Mouse (Mus musculus): Measurements from ENCODE around the gene Ppp1r3g. TPM values are rescaled to one million over a fixed set of nuclear protein-coding genes. Genes with fewer than 3 reads are reported as not detected.

Gene Ppp1r3g
- total RNA-seq (2014; rRNA removed) = 4.1 and 4.3 TPM in 2 replicates
- polyA plus RNA-seq (2015; fragmentation: Nextera tagmentation; extraction: Ambion mirVana) = 0.50 and 1.0 TPM in 2 replicates

DNA sequence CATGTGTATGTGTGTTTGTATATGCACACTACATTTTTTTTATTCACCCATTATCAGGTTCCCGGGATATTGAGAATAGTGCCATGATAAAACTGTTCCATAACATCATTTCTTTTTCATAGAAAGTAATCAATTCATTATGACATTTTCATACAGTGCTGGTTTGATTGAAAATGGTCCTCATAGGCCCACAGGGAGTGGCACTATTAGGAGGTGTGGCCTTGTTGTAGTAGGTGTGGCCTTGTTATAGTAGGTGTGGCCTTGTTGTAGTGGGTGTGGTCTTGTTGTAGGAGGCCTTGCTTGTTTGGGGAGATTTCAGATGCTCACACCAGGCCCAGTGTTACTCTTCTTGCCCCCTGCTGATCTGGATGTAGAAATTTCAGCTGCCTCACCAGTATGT is at the start of gene Ppp1r3g:
Gene Ppp1r3g (plus strand): TSS at position 301 of the 400 bp plus-strand sequence.
- H3K4me1 ChIP-seq (ENCODE audit: insufficient read depth, low read length) = no peaks in the 10 kb centered on the region
- H3K36me3 ChIP-seq (ENCODE audit: insufficient read depth, low read length) = no peaks in the 10 kb centered on the region
- H3K9ac ChIP-seq (replicated peaks; ENCODE audit: low read length) = no peak within 1 kb of the TSS
- no peak for ATAC-seq
- 95% methylated on average over 1 of the region's 1 CpGs for WGBS
- no peak within 1 kb of the TSS for H3K4me2 ChIP-seq (ENCODE audit: low read depth, low read length)
- TF ChIP-seq CTCF (IDR thresholded peaks at IDR 0.05; ENCODE audit: low read depth) = no peak
- H3K27ac ChIP-seq = no peak within 1 kb of the TSS
- no peak within 1 kb of the TSS for H3K4me3 ChIP-seq (ENCODE audit: low read length)
- H3K9me3 ChIP-seq (ENCODE audit: low read length) = no peaks in the 10 kb centered on the region
- H3K27me3 ChIP-seq (ENCODE audit: insufficient read depth, low read length) = no peaks in the 10 kb centered on the region
- DNase-seq (ENCODE audit: low spot score) = no peak

DNA sequence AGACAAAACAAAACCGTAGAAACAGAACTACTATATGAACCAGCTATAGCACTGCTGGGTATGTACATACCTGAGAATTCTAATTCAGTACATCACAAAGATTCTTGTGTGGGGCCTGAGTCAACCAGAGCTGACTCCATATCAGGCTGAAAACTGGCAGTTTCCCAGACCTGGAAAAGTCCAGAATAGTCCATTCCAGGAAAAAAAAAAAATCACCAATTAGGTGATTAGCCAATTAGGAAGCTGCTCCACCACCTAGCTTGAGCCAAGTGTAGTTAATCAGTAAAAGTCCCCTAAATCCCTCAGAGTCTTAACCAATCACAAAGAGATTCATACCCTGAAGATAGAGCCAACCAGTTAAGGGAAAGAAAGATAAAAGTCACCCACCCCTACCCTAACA is 47.2 kb upstream of the Ppp1r3g start:
- Histone ChIP-seq H3K4me1 (ENCODE audit: insufficient read depth, low read length) (no peaks in the 10 kb centered on the region), H3K4me2 (ENCODE audit: low read depth, low read length) (no peak overlapping the region), H3K27me3 (ENCODE audit: insufficient read depth, low read length) (no peaks in the 10 kb centered on the region), H3K36me3 (ENCODE audit: insufficient read depth, low read length) (no peaks in the 10 kb centered on the region), H3K9me3 (ENCODE audit: low read length) (no peaks in the 10 kb centered on the region), H3K27ac (no peak overlapping the region), H3K4me3 (ENCODE audit: low read length) (no peak overlapping the region), H3K9ac (replicated peaks; ENCODE audit: low read length) (no peak overlapping the region)
- 81% methylated on average over 1 of the region's 1 CpGs for WGBS
- no peak for TF ChIP-seq CTCF (IDR thresholded peaks at IDR 0.05; ENCODE audit: low read depth)
- ATAC-seq (no peak), DNase-seq (ENCODE audit: low spot score) (no peak)

DNA sequence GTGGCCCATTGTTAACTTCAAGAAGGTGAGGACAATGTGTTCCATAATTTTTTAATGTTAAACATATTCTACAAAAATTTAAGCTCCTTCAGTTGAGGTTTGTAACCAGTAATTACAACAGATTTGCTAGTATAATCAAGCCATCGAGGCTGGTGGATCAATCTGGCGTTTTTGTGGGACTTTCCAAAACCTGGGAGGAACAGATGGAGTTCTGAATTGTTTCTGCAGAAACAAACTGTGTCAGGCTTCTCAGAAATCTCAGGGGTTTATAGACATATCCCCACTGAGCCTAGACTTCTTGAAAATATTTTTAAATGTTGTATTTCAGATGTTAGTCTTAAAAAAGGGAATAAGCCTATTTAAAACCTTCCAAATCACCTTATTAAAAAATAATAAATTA is 20.6 kb upstream of the Ppp1r3g start:
- H3K36me3 ChIP-seq (ENCODE audit: insufficient read depth, low read length) = no peaks in the 10 kb centered on the region
- ATAC-seq (no peak), DNase-seq (ENCODE audit: low spot score) (no peak)
- no peak overlapping the region for H3K4me3 ChIP-seq (ENCODE audit: low read length)
- no peak for TF ChIP-seq CTCF (IDR thresholded peaks at IDR 0.05; ENCODE audit: low read depth)
- no peak overlapping the region for H3K9ac ChIP-seq (replicated peaks; ENCODE audit: low read length)
- H3K4me1 ChIP-seq (ENCODE audit: insufficient read depth, low read length) = no peaks in the 10 kb centered on the region
- no peak overlapping the region for H3K4me2 ChIP-seq (ENCODE audit: low read depth, low read length)
- no peaks in the 10 kb centered on the region for H3K27me3 ChIP-seq (ENCODE audit: insufficient read depth, low read length)
- H3K27ac ChIP-seq = no peak overlapping the region
- H3K9me3 ChIP-seq (ENCODE audit: low read length) = no peaks in the 10 kb centered on the region
- WGBS = 73% methylated on average over 2 of the region's 2 CpGs

DNA sequence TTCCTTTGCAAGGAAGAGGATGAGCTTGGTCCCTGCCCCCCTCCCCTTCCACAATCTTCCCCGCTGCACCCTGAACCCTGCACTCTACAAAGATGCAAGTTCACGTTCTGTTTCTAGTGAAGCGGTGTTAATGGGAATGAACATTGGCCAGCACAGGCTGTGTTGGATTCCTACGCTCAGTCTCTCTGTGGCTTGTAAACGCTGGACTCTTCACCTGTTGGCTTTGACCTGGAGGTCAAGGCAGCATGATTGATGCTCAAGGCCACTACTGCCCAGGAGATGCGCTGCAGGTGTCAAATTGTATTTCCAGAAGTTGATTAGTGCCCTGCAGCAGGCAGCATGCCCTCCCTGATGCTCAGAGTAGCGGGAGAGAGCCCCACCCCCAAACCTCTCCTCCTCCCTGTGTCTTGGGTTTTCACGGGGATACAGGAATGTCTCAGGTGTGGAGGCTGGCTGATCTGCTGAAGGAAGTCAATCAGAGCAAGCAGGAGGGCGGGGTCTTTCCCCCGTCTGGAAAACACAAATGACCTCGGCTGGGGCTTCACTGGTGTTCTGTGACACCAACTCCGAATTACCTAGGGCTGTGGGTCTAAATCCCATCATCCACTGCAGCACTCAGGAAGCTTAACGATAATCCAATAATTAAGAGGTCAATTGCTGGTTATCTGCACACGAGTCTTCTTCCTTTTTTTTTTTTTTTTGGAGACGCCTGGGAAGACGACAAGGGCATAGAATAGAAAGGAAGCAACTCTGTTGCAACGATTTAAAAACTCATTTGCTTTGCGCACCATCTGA is 18.6 kb upstream of the Ppp1r3g start:
- Histone ChIP-seq H3K9ac (replicated peaks; ENCODE audit: low read length) (no peak overlapping the region), H3K27me3 (ENCODE audit: insufficient read depth, low read length) (no peaks in the 10 kb centered on the region), H3K27ac (no peak overlapping the region), H3K4me3 (ENCODE audit: low read length) (no peak overlapping the region), H3K4me2 (ENCODE audit: low read depth, low read length) (no peak overlapping the region), H3K36me3 (ENCODE audit: insufficient read depth, low read length) (no peaks in the 10 kb centered on the region), H3K4me1 (ENCODE audit: insufficient read depth, low read length) (no peaks in the 10 kb centered on the region), H3K9me3 (ENCODE audit: low read length) (no peaks in the 10 kb centered on the region)
- no peak for TF ChIP-seq CTCF (IDR thresholded peaks at IDR 0.05; ENCODE audit: low read depth)
- ATAC-seq = no peak
- DNase-seq (ENCODE audit: low spot score) = no peak
- 69% methylated on average over 18 of the region's 18 CpGs for WGBS

DNA sequence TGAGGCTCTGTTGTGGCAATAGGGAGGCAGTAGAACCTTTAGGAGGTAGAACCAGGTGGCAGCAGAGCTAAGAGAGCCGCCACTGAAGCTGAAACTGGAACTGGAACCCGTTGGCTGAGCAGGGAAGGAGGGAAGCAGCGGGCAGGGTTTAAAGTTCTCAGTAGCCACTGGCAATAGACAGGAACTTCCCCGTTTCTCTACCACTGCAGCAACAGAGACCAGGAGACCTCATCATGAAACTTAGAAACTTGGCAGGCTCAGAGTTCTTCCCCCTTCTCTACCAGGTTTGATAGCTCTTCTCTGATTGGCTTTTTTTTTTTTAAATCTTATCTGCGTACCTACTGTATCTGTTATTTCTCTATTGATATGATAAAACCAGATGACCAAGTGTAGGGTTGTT is 17.7 kb upstream of the Ppp1r3g start:
- no peak overlapping the region for H3K4me3 ChIP-seq (ENCODE audit: low read length)
- no peak for TF ChIP-seq CTCF (IDR thresholded peaks at IDR 0.05; ENCODE audit: low read depth)
- no peaks in the 10 kb centered on the region for H3K27me3 ChIP-seq (ENCODE audit: insufficient read depth, low read length)
- H3K4me2 ChIP-seq (ENCODE audit: low read depth, low read length) = no peak overlapping the region
- H3K36me3 ChIP-seq (ENCODE audit: insufficient read depth, low read length) = no peaks in the 10 kb centered on the region
- no peak for DNase-seq (ENCODE audit: low spot score)
- H3K27ac ChIP-seq = no peak overlapping the region
- H3K4me1 ChIP-seq (ENCODE audit: insufficient read depth, low read length) = no peaks in the 10 kb centered on the region
- no peaks in the 10 kb centered on the region for H3K9me3 ChIP-seq (ENCODE audit: low read length)
- no peak for ATAC-seq
- 86% methylated on average over 5 of the region's 5 CpGs for WGBS
- H3K9ac ChIP-seq (replicated peaks; ENCODE audit: low read length) = no peak overlapping the region

DNA sequence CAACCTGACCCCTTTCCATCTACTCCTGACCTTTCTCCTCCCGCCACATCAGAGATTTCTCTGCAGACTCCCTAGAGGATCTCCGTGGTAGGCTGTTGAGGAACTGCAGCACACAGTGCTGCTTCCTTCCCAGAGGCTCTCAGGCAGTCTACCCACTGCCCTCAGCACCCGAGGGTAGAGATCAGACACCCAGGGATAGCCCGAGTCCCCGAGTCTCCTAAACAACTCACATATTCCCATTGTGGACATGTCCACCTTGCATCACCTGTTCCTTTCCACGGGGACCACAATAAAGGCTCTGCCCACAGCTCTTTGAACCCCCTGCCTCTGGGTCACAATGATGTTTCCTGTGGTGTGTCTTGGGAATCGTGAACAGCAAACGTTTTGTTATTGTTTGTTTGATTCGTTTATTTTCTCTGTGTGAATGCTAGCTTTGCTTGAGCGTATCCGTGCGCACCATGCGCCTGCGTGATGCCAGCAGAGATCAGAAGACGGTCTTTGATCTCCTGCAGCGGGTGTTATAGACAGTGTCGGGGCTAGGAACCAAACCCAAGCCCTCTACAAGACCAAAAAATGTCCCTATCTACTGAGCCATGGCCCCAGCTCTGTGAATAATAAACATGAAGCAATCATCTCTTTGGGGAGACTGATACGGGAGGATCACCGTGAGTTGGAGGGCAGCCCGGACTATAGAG is 11.8 kb upstream of the Ppp1r3g start:
- no peak for ATAC-seq
- H3K27ac ChIP-seq = no peak overlapping the region
- no peak overlapping the region for H3K4me3 ChIP-seq (ENCODE audit: low read length)
- H3K4me1 ChIP-seq (ENCODE audit: insufficient read depth, low read length) = no peaks in the 10 kb centered on the region
- H3K4me2 ChIP-seq (ENCODE audit: low read depth, low read length) = no peak overlapping the region
- no peak overlapping the region for H3K9ac ChIP-seq (replicated peaks; ENCODE audit: low read length)
- no peak for DNase-seq (ENCODE audit: low spot score)
- no peaks in the 10 kb centered on the region for H3K36me3 ChIP-seq (ENCODE audit: insufficient read depth, low read length)
- TF ChIP-seq CTCF (IDR thresholded peaks at IDR 0.05; ENCODE audit: low read depth) = no peak
- WGBS = 73% methylated on average over 20 of the region's 20 CpGs
- H3K27me3 ChIP-seq (ENCODE audit: insufficient read depth, low read length) = no peaks in the 10 kb centered on the region
- no peaks in the 10 kb centered on the region for H3K9me3 ChIP-seq (ENCODE audit: low read length)

All from hindbrain, postnatal 0 days (tissue).